Mouse (Mus musculus) macrophage (primary cell): ENCODE measurements around the gene Plcb3. TPM values are rescaled to one million over a fixed set of nuclear protein-coding genes. Genes with fewer than 3 reads are reported as not detected.
A peak's percentile ranks its signal among the peaks of the same experiment; 100 is the strongest.

Experiments used
- H3K27ac ChIP-seq: fragments of 350-480 bp; formaldehyde crosslinking; 2 replicates; pipeline ENCODE4 v1.9.0; 2021
- H3K36me3 ChIP-seq: fragments of 350-480 bp; formaldehyde crosslinking; 2 replicates; pipeline ENCODE4 v1.9.0; 2021; ENCODE audit errors: inconsistent target
- H3K4me3 ChIP-seq: fragments of 350-480 bp; formaldehyde crosslinking; 2 replicates; pipeline ENCODE4 v1.9.0; 2021; ENCODE audit errors: inconsistent target
- H3K79me2 ChIP-seq: fragments of 350-480 bp; formaldehyde crosslinking; 2 replicates; pipeline ENCODE4 v1.9.0; 2021; ENCODE audit errors: inconsistent target
- WGBS: methylation state at CpG from one replicate; pipeline ENCODE4 v1.1.7; 2026; ENCODE audit warnings: inconsistent platforms; ENCODE audit not compliant: missing documents; 5-methylcytosine and 5-hydroxymethylcytosine counted together
- polyA plus RNA-seq: library from polyadenylated mRNA; stranded (reverse); fragments of 250-400 nt; gene quantifications from 3 replicates; pipeline ENCODE4 v1.2.4, GENCODE M21; 2018; ENCODE audit warnings: inconsistent platforms
- total RNA-seq, 78 experiments: library from RNA; depleted of rRNA; stranded (reverse); fragments of 250-400 nt; gene quantifications; 1 replicate in 9 of 78; 2 replicates in 24 of 78; 3 replicates in 43 of 78; 4 replicates in 2 of 78; pipeline ENCODE4 v1.2.4; 2018; ENCODE audit warnings: inconsistent platforms in 56 of 78

The Plcb3 gene
- 100 to 1,000 TPM in 11 of 26 experiments, 10 to 100 TPM in 15; 62.5 to 333 (median 91.9) TPM for total RNA-seq (2018; cell fraction: chromatin; rRNA removed)
- total RNA-seq (2018; cell fraction: cytosol; rRNA removed): 10 to 100 TPM in 24 of 26 experiments, 1 to 10 TPM in 2; 7.6 to 22.0 (median 14.4) TPM
- total RNA-seq (2018; cell fraction: nucleus; rRNA removed): 100 to 1,000 TPM in 2 of 26 experiments, 10 to 100 TPM in 24; 23.3 to 148 (median 41.0) TPM
- 15.2 to 25.2 TPM (median 24.8 TPM) in 3 replicates for polyA plus RNA-seq

DNA sequence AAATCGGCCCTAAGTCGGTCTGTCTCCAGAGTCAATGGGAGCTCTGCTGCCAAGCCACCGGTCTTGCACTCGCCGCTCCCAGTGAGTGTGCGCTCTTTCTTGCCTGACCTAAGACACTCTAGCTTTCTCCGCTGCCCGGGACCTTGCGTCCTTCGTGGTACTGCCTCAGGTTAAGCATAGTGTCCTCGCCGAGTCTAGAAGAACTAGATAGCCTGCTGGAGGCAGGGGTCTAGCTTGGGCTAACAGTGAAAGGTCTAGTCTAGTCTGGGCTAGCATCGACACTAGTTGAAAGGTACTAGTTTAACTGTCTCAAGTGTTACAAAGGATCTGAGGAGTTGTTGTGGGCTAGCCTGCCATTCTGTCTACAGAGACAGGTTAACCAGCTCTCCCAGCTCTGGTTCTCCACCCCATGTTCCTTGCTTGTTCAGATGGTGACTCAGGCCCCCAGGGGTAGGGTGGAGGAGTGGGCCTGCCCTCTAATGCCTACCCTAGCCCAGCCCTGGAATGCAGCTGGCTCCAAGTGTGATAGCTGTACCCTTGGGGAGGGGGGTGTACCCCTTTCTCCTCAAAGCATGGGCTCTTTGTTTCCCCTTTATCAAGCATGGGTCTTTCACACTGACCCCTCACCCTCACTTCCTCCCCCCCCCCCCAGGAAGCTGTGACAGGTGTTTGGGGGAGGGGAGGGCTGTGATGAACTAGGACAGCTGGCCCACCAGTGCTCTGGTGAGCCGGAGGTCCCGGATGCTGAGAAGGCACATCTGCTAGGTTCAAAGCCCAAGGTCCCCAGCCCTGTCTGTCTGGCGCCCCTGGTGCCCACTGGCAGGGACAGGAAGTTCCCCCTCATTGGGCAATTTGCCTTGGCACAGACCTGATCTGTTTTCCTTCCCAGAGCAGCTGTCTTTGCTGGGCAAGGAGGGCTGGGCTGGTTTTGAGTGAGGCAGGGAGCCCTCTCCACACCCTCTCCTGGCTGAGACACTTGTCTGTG, at the start of gene Plcb3:
Plcb3 (minus strand) TSS at position 934 of the 985 bp plus-strand sequence.
- under 1% methylated on average over 16 of the region's 16 CpGs for WGBS
- 0 out of 2 replicates have a peak, but pooled peaks cover 6% of the 10 kb centered on the region for H3K36me3 ChIP-seq
- H3K4me3 ChIP-seq: peak within 1 kb of the TSS; percentile 89

GRCm38 (mm10) chr19:7020224-7020641, 44.0 kb upstream of the Plcb3 start:
- Histone ChIP-seq H3K27ac (peak overlapping the region; percentile 100), H3K4me3 (no peak overlapping the region), H3K79me2 (peaks cover 34% of the 10 kb centered on the region), H3K36me3 (peaks cover 54% of the 10 kb centered on the region; the same call in 1 of the 2 replicates)
- WGBS: 9% methylated on average over 3 of the region's 3 CpGs

More for the DNA sequence above, at the start of gene Plcb3:
- peak within 1 kb of the TSS; percentile 73 for H3K27ac ChIP-seq
- H3K79me2 ChIP-seq: peaks cover 41% of the 10 kb centered on the region

GRCm38 (mm10) chr19:7019191-7019590, 42.9 kb upstream of the Plcb3 start, which contains the start of gene Fermt3:
Gene Fermt3, minus strand, starts transcription at chr19:7019469.
- peaks cover 45% of the 10 kb centered on the region for H3K79me2 ChIP-seq
- peak within 1 kb of the TSS; percentile 88 for H3K4me3 ChIP-seq
- peaks cover 53% of the 10 kb centered on the region; the same call in 1 of the 2 replicates for H3K36me3 ChIP-seq
- H3K27ac ChIP-seq: peak within 1 kb of the TSS; percentile 100
- WGBS: 1% methylated on average over 5 of the region's 5 CpGs

DNA sequence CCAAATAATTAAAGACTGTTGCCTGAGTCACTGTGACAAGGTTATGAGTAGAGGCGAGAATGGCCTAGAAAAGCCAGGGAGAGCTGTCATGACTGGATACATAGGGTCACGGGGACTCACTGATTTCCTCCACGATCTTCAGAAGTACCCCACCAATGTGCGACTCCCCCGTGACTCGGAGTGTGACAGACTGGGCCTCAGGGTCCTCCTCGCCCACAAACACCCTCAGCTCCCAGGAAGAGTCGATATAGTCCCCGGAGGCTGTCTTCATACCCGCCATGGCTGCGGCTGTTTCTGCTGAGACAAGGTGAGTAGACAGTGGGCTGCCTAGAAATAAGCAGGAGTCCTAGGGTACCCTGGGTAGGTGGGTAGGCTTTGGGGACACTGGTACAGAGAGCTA, 42.3 kb upstream of the Plcb3 start:
- Histone ChIP-seq H3K27ac (peak overlapping the region; percentile 100), H3K79me2 (peaks cover 51% of the 10 kb centered on the region), H3K36me3 (peaks cover 55% of the 10 kb centered on the region; the same call in 1 of the 2 replicates), H3K4me3 (peak overlapping the region; percentile 88)
- WGBS: 3% methylated on average over 11 of the region's 11 CpGs

DNA sequence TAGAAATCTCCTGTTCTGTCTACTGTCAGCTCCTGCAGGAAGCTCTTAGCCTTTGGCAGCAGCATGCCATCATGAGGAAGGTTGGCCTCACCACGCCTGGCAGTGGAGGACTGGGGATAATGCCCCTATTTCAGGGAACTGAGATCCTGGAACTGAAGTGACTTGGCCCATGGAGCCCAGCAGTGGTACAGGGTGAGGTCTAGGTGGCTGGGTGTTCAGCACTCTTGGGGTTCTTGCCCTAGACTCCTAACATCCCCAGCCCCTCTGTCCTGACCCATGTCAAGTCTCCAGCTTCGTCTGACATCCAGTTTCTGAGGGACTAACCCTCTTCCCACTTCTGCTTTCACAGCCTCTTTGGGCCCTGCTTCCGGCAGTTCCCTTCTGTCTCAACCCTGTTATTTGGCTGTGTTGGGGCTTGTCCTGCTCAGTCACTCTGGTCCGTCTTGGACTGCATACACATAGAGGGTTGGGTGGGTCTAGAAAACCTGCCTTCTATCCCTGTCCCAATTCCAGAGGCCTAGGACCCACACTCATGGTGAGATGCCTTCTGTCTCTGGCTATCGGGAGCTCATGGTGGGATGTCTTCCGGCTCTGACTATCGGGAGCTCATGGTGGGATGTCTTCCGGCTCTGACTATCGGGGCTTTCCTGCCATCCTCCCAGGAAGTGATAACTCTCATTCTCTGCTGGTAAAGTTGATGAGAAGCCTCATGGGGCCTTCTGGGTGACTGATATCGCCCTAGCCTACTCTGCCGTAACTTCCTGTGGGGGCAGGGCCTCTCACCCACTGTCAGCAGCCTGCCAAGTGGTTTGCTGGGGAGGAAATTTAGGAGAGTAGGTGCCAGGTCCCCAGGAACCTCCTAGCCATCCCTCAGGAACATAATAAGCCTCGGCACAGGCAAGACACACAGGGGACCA, 41.5 kb upstream of the Plcb3 start:
- Histone ChIP-seq H3K4me3 (peak overlapping the region; percentile 88), H3K27ac (peak overlapping the region; percentile 100), H3K36me3 (peaks cover 58% of the 10 kb centered on the region), H3K79me2 (peaks cover 59% of the 10 kb centered on the region)
- 4% methylated on average over 12 of the region's 12 CpGs for WGBS

GRCm38 (mm10) chr19:7014481-7015135, 38.3 kb upstream of the Plcb3 start:
- Histone ChIP-seq H3K36me3 (peaks cover 51% of the 10 kb centered on the region), H3K4me3 (no peak overlapping the region), H3K79me2 (peaks cover 83% of the 10 kb centered on the region), H3K27ac (no peak overlapping the region)
- 94% methylated on average over 20 of the region's 20 CpGs for WGBS

DNA sequence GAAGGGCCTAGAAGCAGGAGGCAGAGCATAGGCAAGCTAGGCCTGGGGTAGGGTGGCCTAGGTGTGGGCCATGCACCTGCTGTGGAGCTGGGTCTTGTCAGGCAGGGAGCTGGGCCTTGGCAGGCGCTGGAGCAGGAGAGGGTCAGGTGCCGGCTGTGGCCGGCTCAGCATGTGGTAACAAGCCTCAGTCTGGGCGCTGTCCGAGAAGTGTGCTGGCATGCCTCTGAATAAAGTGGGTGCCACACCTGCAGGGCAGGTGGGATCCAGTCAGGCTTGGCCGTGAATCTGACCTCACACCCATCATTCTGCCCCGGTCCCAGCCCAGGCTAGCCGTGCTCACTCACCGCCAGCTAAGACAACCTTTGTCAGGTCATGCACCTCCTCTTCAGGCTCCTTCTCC, 37.7 kb upstream of the Plcb3 start:
- peaks cover 83% of the 10 kb centered on the region for H3K79me2 ChIP-seq
- H3K27ac ChIP-seq: no peak overlapping the region
- 97% methylated on average over 9 of the region's 9 CpGs for WGBS
- H3K36me3 ChIP-seq: peaks cover 54% of the 10 kb centered on the region
- no peak overlapping the region for H3K4me3 ChIP-seq

DNA sequence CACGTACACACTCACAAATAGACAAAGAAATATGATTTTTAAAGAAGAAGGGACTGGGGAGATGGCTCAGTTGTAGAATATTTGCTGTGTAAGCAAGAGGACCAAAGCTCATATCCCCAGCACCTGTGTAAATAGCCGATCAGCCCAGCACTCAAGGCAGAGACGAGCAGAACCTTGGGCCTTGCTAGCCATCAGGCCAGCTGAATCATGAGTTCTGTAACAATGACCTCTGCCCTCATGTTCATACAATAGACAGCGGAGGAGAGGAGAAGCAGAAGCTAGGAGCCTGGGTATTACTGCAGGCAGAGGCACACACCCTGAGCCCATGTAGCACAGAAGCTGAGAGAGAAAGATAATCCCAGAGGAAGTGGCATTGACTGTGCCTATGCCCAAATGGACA, 36.2 kb upstream of the Plcb3 start:
- WGBS: 94% methylated on average over 4 of the region's 4 CpGs
- Histone ChIP-seq H3K36me3 (peaks cover 59% of the 10 kb centered on the region), H3K4me3 (no peak overlapping the region), H3K27ac (no peak overlapping the region), H3K79me2 (peaks cover 85% of the 10 kb centered on the region)

DNA sequence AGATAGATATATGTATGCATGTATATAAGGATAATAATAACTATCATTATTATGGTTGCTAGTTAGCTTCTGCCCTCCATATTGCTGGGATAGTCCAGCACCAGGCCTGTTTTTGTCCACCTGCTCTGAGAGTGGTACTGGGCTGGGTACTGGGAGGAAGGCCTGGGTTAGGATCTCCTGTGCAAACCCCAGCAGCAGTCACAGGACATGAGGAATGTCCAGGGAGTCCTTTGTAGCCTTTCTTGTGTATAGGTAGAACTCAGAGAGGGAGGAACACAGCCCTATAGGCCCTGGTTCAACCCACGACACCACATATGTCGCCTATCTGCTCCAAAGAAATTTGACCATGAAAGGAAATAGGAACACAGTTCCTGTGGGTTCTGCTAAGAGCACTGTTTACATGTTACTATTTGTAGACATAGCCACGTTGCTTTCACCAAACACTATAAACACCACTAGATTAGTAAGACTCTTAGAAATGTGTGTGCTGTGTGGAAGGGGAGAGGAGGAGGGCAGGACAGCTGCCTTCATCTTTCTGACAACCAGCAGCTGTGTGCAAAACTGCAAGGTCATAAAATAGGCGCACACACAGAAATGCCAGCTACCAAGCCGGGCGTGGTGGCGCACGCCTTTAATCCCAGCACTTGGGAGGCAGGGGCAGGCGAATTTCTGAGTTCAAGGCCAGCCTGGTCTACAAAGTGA, 30.8 kb upstream of the Plcb3 start:
- Histone ChIP-seq H3K27ac (no peak overlapping the region), H3K4me3 (no peak overlapping the region), H3K79me2 (peaks cover 46% of the 10 kb centered on the region; the same call in 1 of the 2 replicates), H3K36me3 (peaks cover 56% of the 10 kb centered on the region)
- WGBS: 91% methylated on average over 3 of the region's 9 CpGs

- H3K27ac ChIP-seq: no peak overlapping the region
These were observed 23.2 kb upstream of the Plcb3 start for GRCm38 (mm10) chr19:6999360-7000063.

GRCm38 (mm10) chr19:6997721-6998290, 21.5 kb upstream of the Plcb3 start:
- H3K36me3 ChIP-seq: peaks cover 46% of the 10 kb centered on the region

More at GRCm38 (mm10) chr19:6999360-7000063, 23.2 kb upstream of the Plcb3 start:
- Histone ChIP-seq H3K4me3 (no peak overlapping the region), H3K79me2 (peaks cover 2% of the 10 kb centered on the region; the same call in 1 of the 2 replicates), H3K36me3 (peaks cover 62% of the 10 kb centered on the region)
- 91% methylated on average over 19 of the region's 19 CpGs for WGBS

GRCm38 (mm10) chr19:6996006-6996405, 19.7 kb upstream of the Plcb3 start, which contains the start of the genes Nudt22 and Trpt1:
Gene Nudt22, minus strand, starts transcription at chr19:6996117.
Gene Trpt1, plus strand, starts transcription at chr19:6996131.
- peak within 1 kb of the TSS; percentile 27; the same call in 1 of the 2 replicates for H3K27ac ChIP-seq
- WGBS: 3% methylated on average over 24 of the region's 24 CpGs

More at GRCm38 (mm10) chr19:6997721-6998290, 21.5 kb upstream of the Plcb3 start:
- H3K27ac ChIP-seq: no peak overlapping the region
- no peak overlapping the region for H3K4me3 ChIP-seq
- H3K79me2 ChIP-seq: no peaks in the 10 kb centered on the region
- WGBS: 89% methylated on average over 9 of the region's 9 CpGs

More at GRCm38 (mm10) chr19:6996006-6996405, 19.7 kb upstream of the Plcb3 start, which contains the start of the genes Nudt22 and Trpt1:
- Histone ChIP-seq H3K79me2 (no peaks in the 10 kb centered on the region), H3K36me3 (peaks cover 28% of the 10 kb centered on the region), H3K4me3 (peak within 1 kb of the TSS; percentile 51)
